Mouse (Mus musculus): ENCODE data around the gene Aspg.

Aspg gene

DNA sequence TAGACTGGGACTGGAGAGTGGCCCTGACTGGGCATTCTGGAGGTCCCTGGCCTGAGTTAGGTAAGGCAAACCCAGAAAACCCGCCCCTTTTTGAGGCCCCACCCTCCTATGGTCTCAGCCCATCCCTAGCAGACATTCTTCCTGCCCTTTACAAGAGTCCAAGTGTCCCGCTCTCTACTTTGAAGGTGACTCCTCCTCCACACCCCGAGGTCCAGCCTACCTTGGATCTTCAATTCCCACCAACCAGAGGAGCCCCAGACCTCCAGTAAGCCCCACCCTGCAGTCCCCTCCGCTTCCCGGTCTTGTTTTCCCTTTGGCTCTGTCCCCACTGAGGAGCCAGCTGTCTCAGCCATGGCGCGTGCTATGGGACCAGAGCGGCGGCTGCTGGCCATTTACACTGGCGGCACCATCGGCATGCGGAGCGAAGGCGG, at the start of gene Aspg:
Gene Aspg (plus strand): TSS at position 139 of the 431 bp plus-strand sequence.
- no peak for DNase-seq

DNA sequence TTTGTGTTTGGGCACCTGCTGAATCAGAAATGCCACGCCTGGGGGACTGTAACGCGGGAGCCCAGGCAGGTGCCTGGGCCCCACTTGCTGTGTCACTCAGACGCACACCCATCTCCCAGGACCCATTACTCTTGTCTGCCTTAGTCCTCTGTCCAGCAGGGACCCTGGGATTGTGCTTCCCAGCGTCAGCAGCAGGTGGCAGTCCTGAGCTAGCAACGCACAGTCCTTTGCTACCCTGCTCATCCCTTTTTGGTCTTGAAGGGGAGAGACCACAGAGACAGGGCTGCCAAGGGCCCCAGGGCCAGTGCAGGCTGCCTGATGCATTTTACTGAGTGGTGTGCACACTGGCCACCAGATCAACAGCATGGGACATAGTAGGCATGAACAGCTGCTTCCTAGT, 28.8 kb upstream of the Aspg start:
- peak; percentile 54 for DNase-seq

DNA sequence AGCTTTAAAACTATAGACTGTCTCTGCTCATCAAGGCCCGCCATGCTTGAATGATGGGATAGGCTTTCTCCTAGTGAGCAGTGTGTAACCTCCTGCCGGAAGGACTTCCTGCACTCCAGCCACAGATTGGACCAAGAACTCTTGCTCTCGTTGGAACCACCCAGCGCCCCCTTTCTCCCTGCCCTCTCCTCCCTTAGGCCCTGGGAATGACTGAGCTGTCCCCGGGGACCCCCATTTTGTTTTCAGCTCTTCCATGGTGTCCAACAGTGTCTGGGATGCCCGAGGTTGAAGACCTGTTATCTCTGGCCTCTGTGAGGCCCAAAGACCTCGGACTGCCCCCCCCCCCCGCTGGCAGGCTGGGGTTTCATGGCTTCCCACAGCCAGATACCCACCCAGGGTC, 26.6 kb upstream of the Aspg start:
- DNase-seq: no peak

DNA sequence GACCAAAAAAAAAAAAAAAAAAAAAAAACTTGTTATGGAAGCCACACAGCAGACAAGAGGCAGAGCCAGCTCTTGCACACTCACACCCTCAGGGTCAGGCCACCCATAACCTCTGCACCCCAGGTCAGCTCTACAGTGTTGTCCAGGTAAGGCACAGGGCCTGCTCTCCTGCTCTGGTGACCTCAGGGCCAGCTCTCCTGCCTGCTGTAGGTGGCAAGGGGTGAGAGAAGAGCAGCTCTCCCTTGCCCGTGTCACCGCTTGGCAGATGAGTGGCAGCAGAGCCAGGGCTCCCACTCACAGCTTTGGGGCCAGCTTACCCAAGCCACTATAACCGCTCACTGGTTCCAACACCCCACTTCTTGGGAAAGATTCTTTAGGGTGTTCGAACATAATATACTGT, 25.6 kb upstream of the Aspg start:
- DNase-seq: no peak

DNA sequence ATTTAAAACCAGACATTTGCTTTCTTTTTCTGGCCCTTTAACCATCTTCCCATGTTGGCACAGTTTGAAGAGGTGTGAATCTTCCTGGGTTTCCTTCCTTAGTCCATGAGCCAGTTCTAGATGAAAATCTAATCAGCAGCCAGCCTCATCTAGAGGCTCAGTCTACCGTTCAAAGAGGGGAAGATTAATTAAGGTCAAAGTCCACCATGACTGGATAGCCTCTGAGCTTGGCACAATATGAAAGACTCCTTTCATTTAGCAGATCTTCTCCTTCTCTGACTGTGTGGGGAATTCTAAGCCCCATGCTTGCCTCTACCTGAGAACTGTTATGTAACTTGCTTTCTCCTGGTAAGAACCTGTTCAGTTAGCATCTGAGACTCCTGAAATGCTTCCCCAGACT, 24.2 kb upstream of the Aspg start:
- DNase-seq: no peak

DNA sequence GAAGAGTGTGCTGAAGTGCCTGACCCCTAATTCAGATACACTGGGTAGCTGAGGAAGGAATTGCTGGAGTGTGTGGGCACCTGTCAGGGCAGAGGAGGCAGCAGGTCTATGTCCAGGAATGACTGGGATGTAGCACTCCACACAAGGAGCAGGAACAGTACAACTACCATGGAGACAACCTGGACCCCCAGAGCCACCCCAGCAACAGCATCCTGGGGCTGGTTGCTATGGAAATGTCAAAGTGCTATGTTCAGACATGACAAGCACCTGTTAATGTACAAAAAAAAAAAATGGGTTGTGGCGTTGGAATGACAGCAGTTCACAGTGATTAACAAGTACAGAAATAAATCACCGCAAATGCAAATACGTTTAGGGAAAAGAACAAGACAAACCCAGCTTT, 20.2 kb upstream of the Aspg start:
- no peak for DNase-seq

DNA sequence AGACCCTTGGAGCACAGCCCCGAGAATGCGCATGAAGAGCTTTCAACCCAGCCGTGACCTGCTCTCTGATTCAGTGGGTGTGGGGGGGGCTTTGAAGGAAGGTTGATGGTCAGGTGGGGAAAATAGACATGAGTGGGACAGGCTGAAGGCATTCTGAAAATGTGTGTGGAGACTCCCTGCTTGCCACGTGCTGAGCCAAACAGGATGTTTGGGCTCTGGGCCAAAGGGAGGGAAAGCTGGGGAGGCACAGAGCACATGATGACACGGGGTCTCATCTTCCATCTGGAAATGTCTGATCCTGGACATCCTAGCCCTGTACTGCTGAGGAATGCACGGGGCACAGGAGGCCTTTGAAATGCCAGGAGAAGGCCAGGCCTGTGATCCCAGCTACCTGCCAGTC, 19.8 kb upstream of the Aspg start:
- DNase-seq: no peak

DNA sequence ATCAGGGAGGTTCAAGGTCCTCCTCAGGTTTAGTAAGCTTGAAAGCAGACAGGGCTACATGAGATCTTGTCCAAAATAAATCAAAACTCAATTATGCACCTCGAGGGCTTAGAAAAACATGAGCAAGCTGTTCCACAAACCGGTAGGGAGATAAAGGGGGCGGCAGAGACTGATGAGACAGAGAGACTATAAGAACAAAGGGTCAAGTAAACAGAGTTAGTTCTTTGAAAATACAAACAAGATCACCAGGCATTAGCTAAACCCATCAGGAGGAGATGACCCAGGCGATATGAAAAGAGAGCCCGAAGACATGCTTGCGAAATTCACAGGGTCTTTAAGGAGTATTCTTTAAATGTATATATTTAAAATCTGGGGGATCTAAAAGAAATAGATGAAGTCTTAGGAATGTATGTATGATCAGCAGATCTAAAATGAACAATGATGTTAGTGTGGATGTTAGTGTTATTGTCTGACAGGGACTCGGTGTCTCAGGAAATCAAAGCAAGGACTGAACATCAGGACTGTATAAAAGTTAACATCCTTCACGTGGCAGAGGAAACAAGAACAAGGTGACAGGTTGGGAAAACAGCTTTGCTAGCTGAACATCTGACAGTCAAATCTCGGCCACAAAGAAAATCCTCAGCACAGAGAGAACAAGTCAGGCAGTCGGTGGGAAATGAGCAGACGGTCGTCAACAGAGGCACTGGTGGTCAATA, 17.7 kb upstream of the Aspg start:
- DNase-seq: no peak

DNA sequence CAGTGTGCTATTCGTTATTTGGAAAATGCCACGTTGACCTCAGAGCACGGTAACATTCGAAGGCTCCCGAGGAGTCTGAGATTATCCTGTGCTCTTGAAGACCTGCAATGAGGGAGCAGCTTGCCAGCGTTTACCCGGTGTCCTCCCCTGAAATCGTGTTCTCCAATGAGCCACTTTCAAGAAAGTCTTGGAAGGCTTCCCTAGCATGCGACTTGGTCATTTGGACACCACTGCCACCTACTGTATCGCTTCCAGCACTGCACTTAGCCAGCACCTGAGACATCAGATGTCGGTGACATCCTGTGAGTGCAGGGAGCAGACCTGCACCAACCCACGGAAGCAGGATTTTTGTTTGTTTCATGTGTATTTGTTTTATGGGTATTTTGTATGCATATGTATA, 15.4 kb upstream of the Aspg start:
- peak; percentile 49 for DNase-seq

DNA sequence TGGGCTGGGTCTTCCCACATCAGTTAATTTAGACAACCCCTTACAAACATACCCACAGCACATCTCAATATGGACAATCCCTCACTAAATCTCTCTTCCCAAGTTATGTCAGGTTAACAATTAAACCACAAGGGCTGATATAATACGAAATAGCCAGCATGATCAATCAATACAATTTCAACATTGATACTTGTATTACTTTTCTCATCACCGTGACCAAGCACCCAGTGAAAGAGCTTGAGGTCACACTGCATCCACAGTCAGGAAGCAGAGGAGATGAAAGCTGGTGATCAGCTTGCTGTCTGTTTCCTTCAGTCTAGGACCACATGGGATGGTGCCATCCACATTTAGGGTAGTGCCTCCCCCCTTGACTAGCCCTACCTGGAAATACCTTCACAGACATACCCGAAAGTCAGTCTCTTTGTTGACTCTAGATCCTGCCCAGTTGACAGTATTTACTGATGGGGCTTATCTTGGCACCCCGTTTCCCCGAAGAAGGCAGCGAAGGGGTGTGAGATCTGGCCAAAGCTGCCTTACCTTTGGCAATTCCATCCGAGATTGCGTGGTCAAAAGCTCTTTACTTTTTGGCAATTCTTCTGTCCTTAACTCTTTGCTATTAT, 12.1 kb upstream of the Aspg start:
- DNase-seq: no peak

DNA sequence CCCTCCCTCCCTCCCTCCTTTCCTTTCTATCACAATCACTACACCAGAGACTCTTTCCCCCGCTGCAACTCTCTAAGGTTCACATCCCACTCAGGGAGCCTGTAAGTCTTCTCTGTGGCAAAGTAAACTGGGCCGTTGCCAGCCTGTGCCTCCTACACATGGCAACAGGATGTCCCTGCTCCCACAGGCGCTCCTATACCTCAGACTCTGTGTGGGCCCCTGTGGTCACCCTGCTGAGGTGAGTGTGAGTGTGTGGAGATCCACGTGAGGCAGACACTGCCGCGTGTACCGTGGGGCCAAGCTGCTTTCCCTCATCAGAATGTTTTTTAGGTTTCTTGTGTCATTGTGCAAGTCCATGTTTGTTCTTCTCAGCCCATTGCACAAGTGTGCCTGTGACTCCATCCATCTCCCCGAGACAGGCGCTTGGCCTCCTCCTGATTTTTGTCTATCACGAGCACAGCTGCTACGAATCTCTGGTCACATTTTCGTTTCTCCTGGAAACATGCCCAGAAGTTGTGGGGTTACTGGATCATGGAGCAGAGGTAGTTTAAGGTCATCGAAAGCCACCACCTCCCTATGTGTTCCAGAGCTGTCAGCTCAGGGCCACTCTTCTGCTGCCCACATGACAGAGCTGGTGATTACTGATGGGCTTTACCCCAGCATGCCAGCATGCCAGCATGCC, 10.3 kb upstream of the Aspg start:
- DNase-seq: no peak

DNA sequence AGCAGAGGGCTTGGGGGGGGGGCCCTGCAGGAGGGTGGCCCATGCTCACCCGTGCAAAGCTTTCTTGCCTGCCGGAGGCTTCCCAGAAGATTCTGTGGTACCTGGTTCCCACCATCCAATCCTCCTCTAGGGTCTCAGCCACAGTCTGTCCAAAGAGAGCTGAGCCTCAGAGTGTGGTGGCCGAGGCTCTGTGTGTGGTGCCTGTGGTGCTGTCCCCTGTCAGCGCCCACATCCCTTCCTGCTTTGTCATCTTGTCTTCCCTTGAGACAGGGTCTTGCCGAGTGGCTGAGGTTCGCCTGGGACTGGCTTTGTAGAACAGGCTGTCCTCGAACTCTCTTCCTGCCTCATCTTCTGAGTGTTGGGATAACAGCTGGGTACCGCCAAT, 9.8 kb upstream of the Aspg start:
- DNase-seq: no peak

DNA sequence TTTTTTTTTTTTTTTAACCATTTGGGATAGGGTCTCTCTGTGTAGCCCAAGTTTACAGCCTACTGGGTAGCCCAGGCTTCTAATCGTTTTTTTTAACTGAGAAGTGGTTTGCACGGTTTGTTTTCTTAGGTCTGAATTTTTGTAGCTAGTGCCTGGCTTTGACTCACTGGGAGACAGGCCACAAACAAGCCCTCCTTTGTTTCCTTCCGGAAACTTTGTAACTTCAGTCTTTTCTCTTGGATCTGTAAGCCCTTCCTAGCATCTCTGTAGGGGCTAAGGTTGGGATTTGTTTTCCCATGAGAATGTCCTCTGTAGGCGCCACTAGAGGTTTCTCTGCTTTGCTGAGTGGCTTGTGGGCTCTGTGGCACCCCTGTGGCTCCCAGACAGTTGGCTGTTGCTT, 6.4 kb upstream of the Aspg start:
- DNase-seq: no peak

DNA sequence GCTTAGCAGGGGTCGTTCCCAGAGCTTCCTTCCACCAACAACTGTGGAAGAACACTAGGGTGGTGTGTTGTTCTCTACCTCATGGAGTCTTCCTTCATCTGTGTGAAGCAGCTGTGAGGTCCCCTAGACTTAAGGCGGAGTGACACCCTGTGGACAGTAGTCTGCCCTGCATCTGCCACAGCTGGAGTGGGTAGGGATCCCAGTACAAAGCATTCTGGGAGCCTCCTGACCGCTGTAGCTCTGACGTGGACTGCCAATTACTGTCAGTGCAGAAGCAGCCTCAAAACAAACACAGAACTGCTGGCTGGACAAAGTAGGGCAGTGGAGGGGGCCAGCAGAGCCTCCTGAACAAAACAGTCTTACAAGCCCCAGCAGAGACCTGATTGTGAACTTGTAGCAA, 5.4 kb upstream of the Aspg start:
- DNase-seq: no peak

DNA sequence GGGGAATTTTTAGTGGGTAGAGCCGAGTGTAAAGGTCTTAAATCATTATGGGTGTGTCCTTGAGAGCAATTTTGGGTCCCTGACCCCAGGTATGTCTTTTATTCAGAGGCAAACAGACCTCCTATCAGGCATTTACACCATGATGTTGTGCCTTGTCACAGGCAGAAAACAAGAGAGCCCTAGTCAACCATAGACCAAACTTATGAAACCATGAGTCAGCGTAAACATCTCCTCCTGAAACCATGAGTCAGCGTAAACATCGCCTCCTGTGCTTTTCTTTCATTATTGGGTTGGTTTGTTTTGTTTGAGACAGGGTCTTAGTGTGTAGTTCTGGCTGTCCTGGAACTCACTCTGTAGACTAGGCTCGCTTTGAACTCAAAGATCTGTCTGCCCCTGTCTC, 3.3 kb upstream of the Aspg start:
- no peak for DNase-seq

DNA sequence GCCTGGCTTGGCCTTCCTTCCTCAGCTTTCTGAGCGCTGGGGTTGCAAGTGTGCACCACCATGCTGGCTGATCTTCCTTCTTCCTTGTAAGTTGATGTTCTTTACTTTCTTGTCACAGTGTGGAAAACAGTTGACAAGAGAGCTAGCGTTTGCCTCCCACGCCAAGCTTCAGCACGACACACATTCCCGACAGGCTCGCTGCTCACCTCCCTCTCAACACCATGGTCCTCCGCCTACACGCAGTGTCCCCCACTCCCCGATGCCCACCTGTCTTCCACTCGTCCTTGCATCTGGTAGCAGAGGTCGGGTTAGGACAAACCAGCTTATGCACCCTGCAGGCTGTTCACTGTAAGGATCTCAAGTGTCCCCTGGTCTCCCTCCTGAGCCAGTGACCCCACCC, 1.6 kb upstream of the Aspg start:
- DNase-seq: no peak

DNA sequence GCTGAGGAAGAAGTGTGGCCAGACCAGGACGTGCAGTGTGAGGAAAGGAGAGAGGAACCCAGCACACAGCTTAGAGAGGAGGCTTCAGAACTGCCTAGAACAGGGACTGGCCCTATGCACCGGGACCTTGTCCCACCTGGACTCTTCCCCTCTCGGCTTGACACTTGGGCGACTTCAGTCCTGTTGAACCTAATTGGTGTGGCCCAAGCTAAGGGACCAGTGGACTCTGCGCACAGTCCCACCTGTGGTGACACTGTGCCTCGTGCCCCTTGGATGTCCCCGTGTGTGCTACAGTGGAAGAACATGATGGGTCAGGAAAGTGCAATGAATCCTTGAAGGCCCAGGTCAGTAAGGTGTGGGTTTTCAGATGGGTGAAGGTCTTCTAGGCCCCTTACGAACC, 1.2 kb downstream of the Aspg start:
- no peak for DNase-seq

DNA sequence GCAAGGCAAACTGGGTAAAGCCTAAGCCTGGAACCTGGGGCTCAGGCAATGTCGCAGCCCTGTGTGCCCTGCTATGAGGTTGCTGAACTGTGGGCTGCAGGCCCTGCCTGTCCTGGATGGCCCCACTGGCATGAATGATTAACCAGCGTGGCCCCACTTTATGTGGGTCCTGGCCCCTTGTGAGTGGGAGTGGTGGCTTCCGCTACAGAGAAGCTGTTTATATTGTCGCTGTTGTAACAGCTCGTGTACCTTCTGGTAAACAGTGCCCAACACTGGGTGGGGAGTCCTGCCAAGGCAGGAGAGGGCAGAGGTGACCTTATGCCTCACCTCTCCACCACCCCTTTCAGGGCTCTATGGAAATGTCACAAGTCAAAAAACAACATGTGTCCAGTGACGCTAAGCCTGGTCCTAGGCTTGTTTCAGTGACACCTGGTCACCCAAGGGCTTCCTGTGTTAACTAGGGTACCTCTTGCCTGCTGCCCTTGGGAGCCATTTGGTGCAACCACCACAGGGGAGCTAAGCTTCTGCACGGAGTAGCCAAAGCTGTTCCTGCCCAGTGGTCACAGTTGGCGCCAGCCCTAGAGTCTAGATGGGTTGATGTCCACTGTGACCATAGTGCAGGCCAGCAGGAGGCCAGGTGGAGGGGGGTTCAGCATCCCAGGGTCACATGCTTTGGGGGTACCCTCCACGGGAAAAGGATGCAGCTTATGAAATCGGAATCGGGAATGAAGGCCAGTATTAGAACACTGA, 2.4 kb downstream of the Aspg start:
- DNase-seq: no peak

DNA sequence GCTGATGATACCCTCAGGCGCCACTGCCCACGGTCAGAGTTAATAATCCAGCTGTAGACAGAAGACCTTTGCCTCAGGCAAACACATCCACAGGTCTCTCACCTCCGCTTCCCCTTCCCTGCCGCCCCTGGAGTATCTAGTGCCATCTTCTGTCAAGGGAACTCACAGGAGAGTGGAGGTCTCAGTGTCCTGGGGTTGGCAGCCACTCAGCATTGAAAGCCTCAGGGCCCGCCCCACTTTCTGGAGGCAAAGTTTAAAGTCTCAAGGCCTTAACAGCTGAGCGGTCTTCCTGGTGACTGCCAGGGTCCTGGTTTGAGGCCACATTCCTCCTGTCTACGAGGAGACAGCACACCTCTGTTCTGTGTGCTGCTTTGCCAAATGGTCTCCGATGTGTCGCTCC, 3.2 kb downstream of the Aspg start:
- DNase-seq: no peak

DNA sequence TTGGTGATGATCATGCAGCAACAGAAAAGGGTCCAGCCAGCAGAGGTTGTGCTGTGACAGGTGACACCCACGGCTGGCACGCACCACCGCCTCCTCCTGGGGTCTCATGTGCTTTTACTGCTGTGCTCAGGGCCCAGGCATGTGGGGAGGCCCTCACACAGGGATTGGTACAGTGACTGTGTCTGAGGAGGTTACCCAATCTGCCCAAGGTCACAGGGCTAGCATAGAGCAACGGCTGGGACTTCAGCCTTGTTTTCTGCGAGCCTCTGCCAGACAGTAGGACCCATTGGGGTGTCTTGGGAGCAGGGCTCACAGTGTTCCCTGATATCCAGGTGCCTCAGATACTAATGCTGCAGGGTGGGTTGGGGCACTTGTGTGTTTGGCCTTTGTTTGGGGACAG, 4.8 kb downstream of the Aspg start:
- DNase-seq: no peak

DNA sequence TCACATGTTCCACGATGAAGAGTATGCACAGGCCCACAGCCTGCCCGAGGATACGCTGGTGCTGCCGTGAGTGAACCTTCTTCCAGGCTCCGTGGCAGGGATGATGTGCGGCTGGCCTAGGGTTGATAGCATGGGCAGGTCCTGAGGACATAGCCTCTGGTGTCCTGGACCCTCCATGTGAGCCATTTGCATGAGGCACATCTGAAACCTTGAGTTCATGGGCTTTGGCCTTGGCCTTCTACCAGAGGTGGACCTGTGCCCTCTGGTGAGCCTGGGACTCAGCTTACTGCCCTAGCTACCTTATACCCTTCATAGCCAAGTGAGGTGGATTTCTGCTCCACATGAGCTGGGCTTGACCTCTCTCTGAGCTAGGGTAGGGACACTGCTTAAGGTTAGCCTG, 5.8 kb downstream of the Aspg start:
- no peak for DNase-seq

DNA sequence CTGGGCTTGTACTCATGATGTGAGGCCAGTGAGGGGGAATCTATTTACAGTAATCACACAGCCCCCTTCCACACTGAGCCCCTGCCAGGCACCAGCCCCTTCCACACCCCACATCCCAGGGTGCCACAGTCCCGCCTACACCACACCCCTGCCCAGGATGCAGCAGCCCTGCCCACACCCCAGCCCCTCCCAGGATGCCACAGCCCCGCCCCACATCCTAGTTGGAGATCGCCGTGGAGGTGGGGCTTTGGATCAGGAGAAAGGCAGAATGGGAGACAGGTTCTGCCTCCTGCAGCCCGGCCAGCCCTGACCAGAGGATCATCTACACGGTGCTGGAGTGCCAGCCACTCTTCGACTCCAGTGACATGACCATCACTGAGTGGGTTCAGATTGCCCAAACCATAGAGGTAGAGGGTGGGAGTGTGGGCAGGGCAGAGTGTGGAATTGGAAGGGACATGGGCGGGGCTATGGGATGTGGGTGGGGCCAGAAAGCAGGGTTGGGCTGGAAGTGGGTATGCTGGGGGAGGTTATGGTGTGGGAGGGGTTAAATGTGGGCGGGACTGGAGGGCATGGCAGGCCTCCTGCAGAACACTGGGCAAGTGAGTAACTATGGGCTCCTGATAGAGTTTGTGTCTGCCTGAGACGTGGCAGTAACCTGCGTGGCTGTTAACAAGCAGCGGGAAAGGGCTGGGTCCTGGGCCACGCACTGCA, 6.4 kb downstream of the Aspg start:
- no peak for DNase-seq

DNA sequence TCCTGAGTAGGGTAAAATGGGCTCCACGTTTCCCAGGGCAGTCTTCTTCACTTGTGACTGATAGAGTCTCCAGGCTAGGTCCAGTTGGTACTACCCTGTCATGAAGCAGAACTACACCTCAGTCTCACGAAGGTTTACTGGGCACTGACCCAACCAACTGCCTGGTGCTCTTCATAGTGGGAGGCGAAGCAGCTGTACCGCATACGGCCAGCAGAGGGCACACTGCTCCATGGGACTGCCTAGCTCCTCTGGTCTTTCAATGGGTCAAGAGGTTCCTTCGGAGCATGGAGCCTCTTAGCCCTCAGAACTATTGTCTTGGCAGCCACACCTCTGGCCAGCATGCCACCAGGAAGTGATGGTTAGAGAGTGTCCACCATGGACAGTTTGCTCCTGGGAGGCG, 7.2 kb downstream of the Aspg start:
- peak; percentile 75 for DNase-seq
